Mouse (Mus musculus) thymus, adult 2 months (tissue): ENCODE measurements at regions not wholly inside any gene's neighbourhood (a gene's known extent, or its start where the extent isn't known, plus 50 kb on each side); places are given as distances from the start of the nearest gene placed in this dataset.

Experiments used
- CTCF ChIP-seq: fragments of 200-500 bp; IDR thresholded peaks from 2 replicates; pipeline ENCODE4 v1.5.1; 2012; ENCODE audit warnings: mild to moderate bottlenecking, control low read depth, low read length, moderate library complexity, borderline replicate concordance; ENCODE audit not compliant: control insufficient read depth, poor library complexity, insufficient read depth; ENCODE audit errors: extremely low read depth
- POLR2A ChIP-seq: fragments of 200-500 bp; IDR thresholded peaks from 2 replicates; pipeline ENCODE4 v1.6.1; 2012; ENCODE audit warnings: mild to moderate bottlenecking, low read length, control low read depth, moderate library complexity; ENCODE audit not compliant: control insufficient read depth, poor library complexity, insufficient read depth; ENCODE audit errors: extremely low read depth

GRCm38 (mm10) chr12:37001401-37001800 lies 106.9 kb upstream of the Meox2 start:
- TF ChIP-seq CTCF (no peak), POLR2A (no peak)
